Mouse (Mus musculus): ENCODE data around the gene Olfr1437. TPM values are rescaled to one million over a fixed set of nuclear protein-coding genes. Genes with fewer than 3 reads are reported as not detected.
"Not testable (repeated sequence)": the region's sequence is repeated elsewhere in the genome, so short reads cannot be mapped to it uniquely, and the experiment has no call there.

Olfr1437 gene
- total RNA-seq (2021): not detected

GRCm38 (mm10) chr19:12325001-12325400, at the start of gene Olfr1437:
Gene Olfr1437, minus strand, starts transcription at chr19:12325101.
- intact Hi-C loops (cut with DNase I): no loop called here
- DNase-seq: no peak

- intact Hi-C loops (cut with DNase I): no loop called here
- DNase-seq: no peak
These were observed 49.6 kb upstream of the Olfr1437 start for GRCm38 (mm10) chr19:12374465-12375025.

- DNase-seq: no peak
- intact Hi-C loops (cut with DNase I): no loop called here
These were observed 48.1 kb upstream of the Olfr1437 start for GRCm38 (mm10) chr19:12373004-12373403.

- DNase-seq: no peak
- intact Hi-C loops (cut with DNase I): no loop called here
These were observed 10.9 kb upstream of the Olfr1437 start, which contains the start of gene Olfr1438-ps1 for GRCm38 (mm10) chr19:12335810-12336209. Gene Olfr1438-ps1, minus strand, starts transcription at chr19:12335910.

- intact Hi-C loops (cut with DNase I); DNase-seq: not testable (repeated sequence)
These were observed 25.9 kb downstream of the Olfr1437 start, which contains the start of gene Olfr1436 for GRCm38 (mm10) chr19:12299030-12299429. Gene Olfr1436, minus strand, starts transcription at chr19:12299130.

GRCm38 (mm10) chr19:12292979-12293378, 31.9 kb downstream of the Olfr1437 start:
- intact Hi-C loops (cut with DNase I): no loop called here
- DNase-seq: no peak

GRCm38 (mm10) chr19:12279554-12279953, 45.3 kb downstream of the Olfr1437 start, which contains the start of gene Olfr1434:
Gene Olfr1434, plus strand, starts transcription at chr19:12279854.
- intact Hi-C loops (cut with DNase I): no loop called here

More at GRCm38 (mm10) chr19:12279554-12279953, 45.3 kb downstream of the Olfr1437 start, which contains the start of gene Olfr1434:
- no peak for DNase-seq

Other genes with a start within 250 kb of the Olfr1437 start
- gene Olfr1425, start 247.4 kb downstream of the Olfr1437 start, total RNA-seq (2021): not detected
- not detected for gene Olfr1426, start 233.1 kb downstream of the Olfr1437 start, total RNA-seq (2021)
- not detected for gene Olfr1427, start 221.8 kb downstream of the Olfr1437 start, total RNA-seq (2021)
- gene Olfr1428, start 209.2 kb downstream of the Olfr1437 start, total RNA-seq (2021): not detected
- not detected for gene Olfr76, start 201.9 kb downstream of the Olfr1437 start, total RNA-seq (2021)
- gene Olfr1555-ps1, start 155.0 kb downstream of the Olfr1437 start, total RNA-seq (2021): not detected
- gene Olfr1431, start 124.5 kb downstream of the Olfr1437 start, total RNA-seq (2021): not detected
- gene Olfr1432, start 92.5 kb downstream of the Olfr1437 start, total RNA-seq (2021): not detected
- not detected for gene Olfr262, start 83.4 kb downstream of the Olfr1437 start, total RNA-seq (2021)
- not detected for gene Olfr235, start 64.1 kb downstream of the Olfr1437 start, total RNA-seq (2021)
- gene Olfr1434, start 45.2 kb downstream of the Olfr1437 start, total RNA-seq (2021): not detected
- gene Olfr1436, start 26.0 kb downstream of the Olfr1437 start, total RNA-seq (2021): not detected
- not detected for gene Olfr1438-ps1, start 10.8 kb upstream of the Olfr1437 start, total RNA-seq (2021)
- gene Olfr1440, start 62.2 kb upstream of the Olfr1437 start, total RNA-seq (2021): not detected
- not detected for gene Olfr1441, start 92.3 kb upstream of the Olfr1437 start, total RNA-seq (2021)
- not detected for gene Pfpl, start 102.8 kb upstream of the Olfr1437 start, total RNA-seq (2021)
- gene Mpeg1, start 135.7 kb upstream of the Olfr1437 start, total RNA-seq (2021): 10 to 100 TPM in 1 of 2 experiments, 1 to 10 TPM in 1; 8.6 to 12.2 TPM
- gene Dtx4, start 176.4 kb upstream of the Olfr1437 start, total RNA-seq (2021): 1 to 10 TPM; 6.4 to 7.8 TPM
- 1 to 10 TPM; 5.9 to 6.9 TPM for gene Fam111a, start 220.6 kb upstream of the Olfr1437 start, total RNA-seq (2021)

Measured in heart, postnatal 36 days (tissue).